Mouse (Mus musculus) heart, embryonic 14.5 days (tissue): ENCODE results near the gene Blzf1. TPM values are rescaled to one million over a fixed set of nuclear protein-coding genes. Genes with fewer than 3 reads are reported as not detected.

ENCODE experiments used
- ATAC-seq: fragments of 200-750 bp; cut with Nextera tagmentation; 2 replicates; pipeline ENCODE4 v1.8.0; 2017; ENCODE audit warnings: low read depth, moderate TSS enrichment; ENCODE audit not compliant: insufficient number of reproducible peaks, insufficient read depth, low FRiP score
- H3K27ac ChIP-seq, 2 experiments: fragments of 200-500 bp in 1 of 2; fragments of 300-500 bp in 1 of 2; sonication (generic) in 1 of 2; replicated peaks in 1 of 2; 2 replicates each; pipeline ENCODE4 v1.5.1; 2012 to 2014; ENCODE audit warnings: low read depth in 2 of 2, low read length in 2 of 2, control low read depth in 1 of 2, mild to moderate bottlenecking in 1 of 2, mixed read lengths in 1 of 2; ENCODE audit not compliant: control insufficient read depth in 1 of 2, insufficient read depth in 1 of 2
- H3K27me3 ChIP-seq: fragments of 300-500 bp; sonication (generic); 2 replicates; pipeline ENCODE4 v1.6.1; 2014; ENCODE audit warnings: mild to moderate bottlenecking, low read length, control low read depth; ENCODE audit not compliant: control insufficient read depth, insufficient read depth
- H3K36me3 ChIP-seq: fragments of 300-500 bp; sonication (generic); 2 replicates; pipeline ENCODE4 v1.6.1; 2014; ENCODE audit warnings: mild to moderate bottlenecking, control low read depth, low read length, mixed read lengths; ENCODE audit not compliant: control insufficient read depth, insufficient read depth
- H3K4me1 ChIP-seq, 2 experiments: fragments of 200-500 bp in 1 of 2; fragments of 300-500 bp in 1 of 2; sonication (generic) in 1 of 2; 2 replicates each; pipeline ENCODE4 v1.6.1; 2012 to 2014; ENCODE audit warnings: low read length in 2 of 2, control low read depth in 1 of 2, mixed read lengths in 1 of 2; ENCODE audit not compliant: control insufficient read depth in 2 of 2, insufficient read depth in 2 of 2
- H3K4me2 ChIP-seq: fragments of 300-500 bp; sonication (generic); 2 replicates; pipeline ENCODE4 v1.6.1; 2014; ENCODE audit warnings: mild to moderate bottlenecking, low read length
- H3K4me3 ChIP-seq, 2 experiments: fragments of 200-500 bp in 1 of 2; fragments of 300-500 bp in 1 of 2; sonication (generic) in 1 of 2; 2 replicates each; pipeline ENCODE4 v1.5.1; 2012 to 2014; ENCODE audit warnings: low read length in 2 of 2, mild to moderate bottlenecking in 2 of 2, control low read depth in 1 of 2, low read depth in 1 of 2, moderate library complexity in 1 of 2; ENCODE audit not compliant: control insufficient read depth in 1 of 2, insufficient read depth in 1 of 2
- H3K9ac ChIP-seq: fragments of 300-500 bp; sonication (generic); 2 replicates; pipeline ENCODE4 v1.6.1; 2014; ENCODE audit warnings: mild to moderate bottlenecking, low read length
- H3K9me3 ChIP-seq: fragments of 300-500 bp; sonication (generic); 2 replicates; pipeline ENCODE4 v1.6.1; 2016; ENCODE audit warnings: low read length, control low read depth; ENCODE audit not compliant: control insufficient read depth
- WGBS: fragments of 180-500 bp; shearing (Covaris S2); extraction: QIAGEN DNeasy Blood & Tissue Kit; methylation state at CpG from one replicate; pipeline ENCODE4 v1.1.7; 2014; 5-methylcytosine and 5-hydroxymethylcytosine counted together
- polyA plus RNA-seq: library from polyadenylated mRNA; unstranded; fragments of >200 nt; fragmentation: Nextera tagmentation; extraction: Ambion mirVana; gene quantifications from 2 replicates; pipeline ENCODE4 v1.2.1, GENCODE M21; 2014

The Blzf1 gene
- polyA plus RNA-seq: 27.2 and 28.5 TPM in 2 replicates

DNA sequence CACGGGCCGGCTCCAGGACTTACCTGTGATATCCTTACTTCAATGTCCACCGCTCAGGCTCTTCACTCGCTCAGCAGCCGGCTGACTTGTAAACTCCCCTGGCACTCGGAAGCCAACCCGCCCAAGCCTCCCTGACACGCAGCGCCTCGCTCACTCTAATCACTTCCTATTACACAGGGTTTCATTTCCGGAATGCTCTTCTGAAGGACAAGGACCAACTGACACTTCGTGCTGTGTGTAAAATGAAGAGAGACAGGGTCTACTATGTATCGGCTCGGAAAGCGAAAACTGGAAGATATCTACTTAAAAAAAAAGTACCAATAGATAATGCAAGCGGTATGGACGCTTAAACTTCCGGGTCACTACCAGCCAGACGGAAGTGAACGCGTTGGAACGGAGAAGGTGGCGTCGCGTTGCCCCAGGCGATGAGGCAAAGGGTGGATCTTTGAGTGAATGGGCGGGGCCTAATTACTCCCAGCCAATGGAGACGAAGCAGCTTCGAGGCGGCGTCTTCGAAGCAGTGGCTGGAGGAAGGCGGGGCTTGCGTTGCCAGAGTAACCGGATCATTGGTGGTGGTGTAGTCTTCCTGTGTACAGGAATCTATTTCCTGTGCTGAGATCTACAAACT, at the start of gene Blzf1:
Blzf1 (minus strand) TSS at position 366 of the 628 bp plus-strand sequence.
- Histone ChIP-seq H3K9ac (peak within 1 kb of the TSS; percentile 88), H3K9me3 (no peaks in the 10 kb centered on the region), H3K27ac (peak within 1 kb of the TSS; percentile 77 to 82), H3K36me3 (peaks cover 23% of the 10 kb centered on the region), H3K4me3 (peak within 1 kb of the TSS; percentile 95 to 97), H3K4me1 (peaks cover 0 to 4% of the 10 kb centered on the region in 2 experiments; a peak in 2 of 4 replicates), H3K27me3 (no peaks in the 10 kb centered on the region), H3K4me2 (peak within 1 kb of the TSS; percentile 83)
- under 1% methylated on average over 35 of the region's 35 CpGs for WGBS
- peak; percentile 97 for ATAC-seq

DNA sequence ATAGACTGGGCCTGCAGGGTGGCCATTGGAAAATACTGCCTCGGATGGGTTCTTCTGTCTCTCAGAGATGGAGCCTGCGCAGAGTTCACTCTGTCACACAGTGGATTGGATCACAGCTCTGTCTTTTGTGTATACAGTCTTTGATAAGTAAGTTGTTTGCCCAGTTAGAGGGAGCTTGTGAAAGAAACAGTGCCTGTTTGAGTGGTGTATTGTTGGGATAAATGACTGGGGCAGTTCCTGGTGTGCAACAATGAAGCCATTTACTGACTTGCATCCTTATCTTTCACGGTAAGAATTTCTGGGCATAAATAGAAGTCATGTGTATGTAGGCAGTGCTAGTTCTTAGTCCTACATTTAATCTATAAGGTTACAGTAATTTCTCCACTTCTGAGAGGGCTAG, 46.2 kb upstream of the Blzf1 start:
- WGBS: 58% methylated on average over 3 of the region's 3 CpGs
- H3K9ac ChIP-seq: no peak overlapping the region
- H3K27ac ChIP-seq: 0 out of 4 replicates have a peak overlapping the region, but pooled peaks of 1 of the 2 experiments have one; percentile 2
- H3K4me2 ChIP-seq: no peak overlapping the region
- no peak overlapping the region for H3K4me3 ChIP-seq
- peaks cover 0 to 3% of the 10 kb centered on the region in 2 experiments; a peak in 1 of 4 replicates for H3K4me1 ChIP-seq
- no peak for ATAC-seq
- 0 out of 2 replicates have a peak, but pooled peaks cover 2% of the 10 kb centered on the region for H3K36me3 ChIP-seq
- H3K27me3 ChIP-seq: no peaks in the 10 kb centered on the region
- no peaks in the 10 kb centered on the region for H3K9me3 ChIP-seq

DNA sequence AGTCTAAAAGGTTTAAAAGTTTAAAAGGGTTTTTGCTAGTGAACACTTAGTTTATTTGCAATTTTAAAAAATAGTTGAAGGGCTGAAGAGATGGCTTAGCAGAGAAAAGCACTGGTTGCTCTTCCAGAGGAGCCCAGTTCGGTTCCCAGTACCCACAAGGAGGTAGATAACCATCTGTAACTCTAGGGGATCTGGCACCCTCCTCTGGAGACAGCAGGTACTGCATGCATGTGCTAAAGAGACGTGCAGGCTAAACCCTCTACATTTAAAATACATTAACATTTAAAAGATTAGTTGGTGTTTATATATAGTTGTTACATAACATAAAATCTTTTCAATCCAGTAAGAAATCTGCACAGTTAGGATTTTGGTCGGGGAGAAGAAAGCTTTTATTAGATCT, 34.9 kb upstream of the Blzf1 start:
- ATAC-seq: no peak
- Histone ChIP-seq H3K9ac (no peak overlapping the region), H3K4me3 (no peak overlapping the region), H3K27me3 (no peaks in the 10 kb centered on the region), H3K27ac (no peak overlapping the region), H3K36me3 (no peaks in the 10 kb centered on the region; the same call in 1 of the 2 replicates), H3K9me3 (no peaks in the 10 kb centered on the region), H3K4me2 (no peak overlapping the region), H3K4me1 (no peaks in the 10 kb centered on the region)
- 83% methylated on average over 3 of the region's 3 CpGs for WGBS

DNA sequence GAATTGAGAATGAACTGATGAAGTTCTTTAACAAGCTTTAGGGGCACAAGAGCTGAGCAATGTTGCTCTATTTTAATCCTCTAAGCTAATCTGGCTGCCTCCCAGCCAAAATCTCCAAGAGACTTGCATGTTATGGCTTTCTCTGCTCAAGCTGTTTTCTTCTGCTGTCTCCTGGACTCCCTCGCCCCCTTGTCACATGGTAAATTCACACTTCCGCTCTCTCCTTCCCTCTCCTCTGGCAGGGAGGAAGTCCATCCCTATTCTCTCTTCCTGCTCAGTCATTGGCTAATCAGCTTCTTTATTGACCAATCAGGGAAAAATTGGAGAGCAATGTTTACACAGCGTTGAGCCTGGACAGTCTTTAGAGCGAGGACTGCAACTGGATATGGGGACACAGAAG, 28.6 kb upstream of the Blzf1 start:
- H3K36me3 ChIP-seq: 0 out of 2 replicates have a peak, but pooled peaks cover under 1% of the 10 kb centered on the region
- H3K9ac ChIP-seq: no peak overlapping the region
- no peak overlapping the region for H3K27ac ChIP-seq
- no peak for ATAC-seq
- no peaks in the 10 kb centered on the region for H3K27me3 ChIP-seq
- no peak overlapping the region for H3K4me3 ChIP-seq
- WGBS: 82% methylated on average over 4 of the region's 4 CpGs
- no peaks in the 10 kb centered on the region for H3K9me3 ChIP-seq
- H3K4me2 ChIP-seq: no peak overlapping the region
- H3K4me1 ChIP-seq: peaks cover 0 to 3% of the 10 kb centered on the region in 2 experiments; a peak in 1 of 4 replicates

DNA sequence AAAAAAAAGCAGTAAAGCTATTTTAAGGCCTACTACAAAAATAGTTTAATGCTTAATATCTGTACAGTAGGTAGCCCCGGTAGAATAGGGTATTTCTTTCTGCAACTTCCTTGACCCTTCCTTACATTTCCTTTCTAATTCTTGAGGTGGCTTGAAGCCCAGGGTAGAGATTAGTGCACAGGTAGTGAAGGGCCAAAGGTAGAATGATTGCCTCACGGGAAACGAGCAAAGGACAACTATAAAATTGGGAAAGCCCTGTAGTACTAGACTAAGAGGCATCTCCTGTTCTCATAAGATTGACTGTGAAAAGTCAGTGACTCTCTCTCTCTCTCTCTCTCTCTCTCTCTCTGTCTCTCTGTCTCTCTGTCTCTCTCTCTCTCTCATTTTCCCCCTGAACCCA, 28.1 kb upstream of the Blzf1 start:
- Histone ChIP-seq H3K27me3 (no peaks in the 10 kb centered on the region), H3K4me1 (peaks cover 0 to 3% of the 10 kb centered on the region in 2 experiments; a peak in 1 of 4 replicates), H3K9ac (no peak overlapping the region), H3K36me3 (0 out of 2 replicates have a peak, but pooled peaks cover 5% of the 10 kb centered on the region), H3K27ac (no peak overlapping the region), H3K4me3 (no peak overlapping the region), H3K4me2 (no peak overlapping the region), H3K9me3 (no peaks in the 10 kb centered on the region)
- 78% methylated on average over 3 of the region's 3 CpGs for WGBS
- ATAC-seq: no peak

DNA sequence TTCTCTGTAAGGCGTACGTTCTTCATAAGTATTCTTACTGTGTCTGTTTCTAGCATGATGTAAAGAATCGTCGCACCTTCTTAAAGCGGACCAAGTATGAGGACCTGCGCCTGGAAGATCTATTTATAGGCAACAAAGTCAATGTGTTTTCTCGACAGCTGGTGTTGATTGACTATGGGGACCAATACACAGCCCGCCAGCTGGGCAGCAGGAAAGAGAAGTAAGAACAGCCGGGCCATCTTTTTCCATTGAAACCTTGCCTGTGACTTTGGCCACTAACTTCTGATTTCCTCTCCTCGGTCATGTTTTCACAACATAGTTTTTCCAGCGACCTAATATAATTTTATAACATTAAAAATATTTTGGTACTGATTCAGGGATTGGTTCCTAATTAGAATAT, 25.3 kb upstream of the Blzf1 start:
- Histone ChIP-seq H3K9me3 (no peaks in the 10 kb centered on the region), H3K4me2 (no peak overlapping the region), H3K36me3 (0 out of 2 replicates have a peak, but pooled peaks cover 5% of the 10 kb centered on the region), H3K27me3 (no peaks in the 10 kb centered on the region), H3K27ac (no peak overlapping the region), H3K4me1 (peaks cover 0 to 3% of the 10 kb centered on the region in 2 experiments; a peak in 1 of 4 replicates), H3K9ac (no peak overlapping the region), H3K4me3 (no peak overlapping the region)
- WGBS: 57% methylated on average over 11 of the region's 11 CpGs
- ATAC-seq: no peak

DNA sequence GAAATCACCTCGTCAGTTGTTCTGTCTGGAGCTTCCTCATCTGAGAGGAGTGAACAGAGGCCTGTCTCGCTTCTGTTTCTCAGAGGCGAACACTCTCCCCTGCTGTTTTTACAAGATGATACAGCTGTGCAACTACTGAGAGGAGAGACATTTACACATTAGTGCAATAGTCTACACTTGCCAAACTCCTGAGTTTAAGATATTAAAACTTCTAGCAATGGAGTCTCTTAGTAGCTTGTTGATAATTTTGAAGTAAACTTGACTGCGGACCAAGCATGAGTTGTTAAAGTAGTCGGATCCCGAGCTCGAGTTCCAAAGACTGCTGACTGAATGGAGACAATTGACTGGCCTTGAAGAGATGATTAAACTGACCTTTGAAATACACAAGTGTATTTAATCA, 20.5 kb upstream of the Blzf1 start:
- Histone ChIP-seq H3K9ac (no peak overlapping the region), H3K36me3 (0 out of 2 replicates have a peak, but pooled peaks cover 5% of the 10 kb centered on the region), H3K4me2 (no peak overlapping the region), H3K4me1 (no peaks in the 10 kb centered on the region), H3K27ac (peak overlapping the region; percentile 11 to 39; a peak in 1 of 4 replicates), H3K9me3 (no peaks in the 10 kb centered on the region), H3K27me3 (no peaks in the 10 kb centered on the region), H3K4me3 (no peak overlapping the region)
- 79% methylated on average over 7 of the region's 7 CpGs for WGBS
- no peak for ATAC-seq
